Mouse (Mus musculus): ENCODE data around the gene Cdh3.

DNA sequence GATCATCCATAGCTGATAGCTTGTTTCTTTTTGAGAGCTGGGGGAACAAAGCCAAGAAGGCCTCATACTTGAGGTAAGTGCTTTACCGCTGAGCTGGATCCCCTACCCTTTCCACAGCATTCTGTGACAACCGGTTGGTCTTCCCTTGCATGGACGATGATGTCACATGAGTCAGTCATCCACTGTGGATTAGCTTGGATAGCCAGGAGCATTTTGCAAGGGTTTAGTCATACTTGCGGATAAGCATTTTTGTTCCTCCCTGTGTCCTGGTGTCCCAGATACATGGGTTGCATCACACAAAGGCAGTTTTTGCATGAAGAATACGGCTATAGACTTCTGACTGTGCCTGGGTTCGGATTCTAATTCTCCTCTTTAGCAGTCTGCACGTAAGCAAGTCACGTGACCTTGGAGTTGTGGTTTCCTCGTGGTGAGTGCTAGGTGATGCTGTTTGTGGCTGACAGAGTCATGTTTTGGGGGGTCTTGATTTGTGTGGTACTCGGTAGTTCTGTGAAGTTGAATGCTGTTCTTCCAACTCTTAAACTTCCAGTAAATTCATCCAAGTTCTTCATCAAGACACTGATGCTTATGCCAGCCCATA, 19.3 kb downstream of the Cdh3 start:
- TF ChIP-seq CTCF (IDR thresholded peaks at IDR 0.05; ENCODE audit: low read depth), result no peak
- no peak for TF ChIP-seq EP300 (IDR thresholded peaks at IDR 0.05; ENCODE audit: low read depth)
